Mouse (Mus musculus): ENCODE data around the gene Gm9376. TPM values are rescaled to one million over a fixed set of nuclear protein-coding genes. Genes with fewer than 3 reads are reported as not detected.

Gene Gm9376
- total RNA-seq, 1 experiment from 2014 or later, result not detected

Other genes with a start within 250 kb of the Gm9376 start
- gene Dct, start 214.7 kb upstream of the Gm9376 start, total RNA-seq (2017), result 0.20 TPM in 1 of 2 replicates, not detected in the other
- gene Tgds, start 134.2 kb upstream of the Gm9376 start, total RNA-seq (2017), result 25.0 and 27.0 TPM in 2 replicates
- gene Gpr180, start 129.8 kb upstream of the Gm9376 start, total RNA-seq (2017), result 10.4 and 10.8 TPM in 2 replicates
- gene Sox21, start 29.9 kb upstream of the Gm9376 start, total RNA-seq (2017), result not detected in 2 replicates

Data from hematopoietic stem cell, adult 5-6 weeks (primary cell).